Mouse (Mus musculus): ENCODE measurements around the gene Megf11.
A peak's percentile ranks its signal among the peaks of the same experiment; 100 is the strongest.

The Megf11 gene

GRCm38 (mm10) chr9:64385511-64386465 is at the start of gene Megf11:
Gene Megf11, plus strand, starts transcription at chr9:64385626.
- DNase-seq, result no peak

GRCm38 (mm10) chr9:64335825-64336224 is 49.6 kb upstream of the Megf11 start:
- no peak for DNase-seq

GRCm38 (mm10) chr9:64339361-64339760 is 46.1 kb upstream of the Megf11 start:
- peak; percentile 13 for DNase-seq

- peak; percentile 71 for DNase-seq
Observed at GRCm38 (mm10) chr9:64340351-64341253, 44.8 kb upstream of the Megf11 start.

- DNase-seq, result no peak
Observed at GRCm38 (mm10) chr9:64341254-64341566, 44.2 kb upstream of the Megf11 start, which contains the start of gene Dis3l. Gene Dis3l, minus strand, starts transcription at chr9:64341288.

- DNase-seq, result no peak
Observed at GRCm38 (mm10) chr9:64341671-64342070, 43.8 kb upstream of the Megf11 start.

DNA sequence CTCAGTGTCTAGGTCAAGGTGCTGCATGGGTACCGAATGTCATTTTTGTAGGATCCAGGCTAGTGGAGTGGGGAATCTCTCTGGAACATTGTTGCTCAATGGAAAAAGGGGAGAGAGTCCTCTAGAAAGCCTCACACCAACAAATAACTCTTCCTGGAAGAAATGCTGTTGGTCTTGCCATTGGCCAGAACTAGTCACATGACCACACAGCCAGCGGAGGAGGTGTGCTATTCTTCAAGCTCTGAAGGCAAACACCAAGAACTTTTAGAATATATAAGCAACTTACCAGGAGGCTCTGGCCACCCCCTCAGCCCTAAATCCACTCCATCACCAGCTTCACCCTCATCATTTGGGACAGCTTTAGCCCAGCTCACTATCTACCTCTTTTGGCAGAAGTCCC is 41.8 kb upstream of the Megf11 start:
- DNase-seq, result no peak

DNA sequence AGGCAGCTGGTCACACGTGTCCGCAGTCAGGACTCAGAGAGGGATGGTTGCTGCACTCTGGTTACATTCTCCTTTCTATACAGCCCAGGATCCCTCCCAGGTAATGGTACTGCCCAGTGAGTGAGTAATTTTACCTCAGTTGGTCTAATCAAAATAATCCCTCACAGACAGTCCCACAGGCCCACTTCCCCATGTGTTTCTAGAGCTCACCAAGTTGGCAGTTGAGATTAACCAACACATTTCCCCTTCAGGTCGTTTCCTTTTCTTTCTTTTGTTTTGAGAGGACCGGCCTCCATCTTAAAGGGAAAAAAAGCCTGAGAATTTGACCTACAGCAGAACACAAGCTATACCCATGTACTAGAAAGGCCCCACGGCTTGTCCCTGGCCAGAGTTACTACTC is 39.5 kb upstream of the Megf11 start:
- no peak for DNase-seq

DNA sequence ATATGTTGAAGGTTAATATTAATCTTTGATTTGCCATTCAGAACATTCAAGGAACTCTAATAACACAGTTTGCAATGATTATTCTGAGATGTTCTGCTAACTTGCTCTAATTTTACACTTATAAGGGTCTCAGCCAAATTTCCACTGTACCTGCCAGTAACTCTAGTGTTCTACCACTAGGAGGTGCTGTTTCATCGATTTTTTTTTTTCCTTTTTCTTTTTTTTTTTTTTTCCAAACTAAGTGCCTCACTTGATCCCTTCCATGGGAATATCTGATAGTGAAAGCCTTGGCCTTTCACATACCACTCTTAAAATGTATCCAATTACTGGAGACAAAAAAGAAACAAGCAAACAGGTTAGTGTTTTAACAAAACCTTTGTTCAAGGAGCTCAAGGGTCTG is 38.0 kb upstream of the Megf11 start:
- DNase-seq, result no peak

- no peak for DNase-seq
Observed at GRCm38 (mm10) chr9:64349490-64349889, 35.9 kb upstream of the Megf11 start.

DNA sequence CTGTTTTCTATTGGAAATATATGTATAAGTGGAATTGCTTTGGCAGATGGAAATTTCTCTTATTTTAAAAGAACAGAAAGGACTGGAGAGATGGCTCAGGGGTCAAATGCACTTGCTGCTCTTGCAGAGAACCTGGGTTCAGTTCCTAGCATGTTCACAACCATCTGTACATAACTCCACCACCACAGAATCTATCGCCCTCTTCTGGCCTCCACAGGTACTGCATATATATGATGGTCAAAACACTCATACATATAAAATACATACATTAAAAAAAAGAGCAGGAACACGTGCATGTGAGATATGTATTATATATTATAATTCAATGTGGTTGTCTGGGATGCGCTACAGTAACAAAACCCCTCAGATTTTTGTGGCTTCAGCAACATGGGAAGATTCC is 34.2 kb upstream of the Megf11 start:
- DNase-seq, result no peak

DNA sequence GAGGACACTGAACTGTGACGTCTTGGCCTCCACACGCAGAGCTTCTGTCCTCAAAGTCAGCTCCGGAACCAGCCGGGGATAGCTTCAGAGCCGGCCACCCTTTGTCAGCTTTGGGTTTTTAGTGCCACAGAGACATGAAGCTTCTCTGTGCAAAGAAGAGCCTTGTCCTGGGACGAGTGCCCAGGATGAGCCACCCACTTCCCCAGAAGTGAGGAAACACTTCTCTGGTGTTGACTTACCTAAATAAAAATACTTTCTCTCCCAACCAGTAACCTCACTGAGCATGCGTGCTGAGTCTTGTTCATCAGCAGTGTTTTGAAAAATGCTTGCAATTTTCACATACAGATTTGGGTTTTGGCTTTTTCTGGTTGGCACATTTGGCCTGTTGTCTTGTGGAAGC is 29.8 kb upstream of the Megf11 start:
- DNase-seq, result no peak

DNA sequence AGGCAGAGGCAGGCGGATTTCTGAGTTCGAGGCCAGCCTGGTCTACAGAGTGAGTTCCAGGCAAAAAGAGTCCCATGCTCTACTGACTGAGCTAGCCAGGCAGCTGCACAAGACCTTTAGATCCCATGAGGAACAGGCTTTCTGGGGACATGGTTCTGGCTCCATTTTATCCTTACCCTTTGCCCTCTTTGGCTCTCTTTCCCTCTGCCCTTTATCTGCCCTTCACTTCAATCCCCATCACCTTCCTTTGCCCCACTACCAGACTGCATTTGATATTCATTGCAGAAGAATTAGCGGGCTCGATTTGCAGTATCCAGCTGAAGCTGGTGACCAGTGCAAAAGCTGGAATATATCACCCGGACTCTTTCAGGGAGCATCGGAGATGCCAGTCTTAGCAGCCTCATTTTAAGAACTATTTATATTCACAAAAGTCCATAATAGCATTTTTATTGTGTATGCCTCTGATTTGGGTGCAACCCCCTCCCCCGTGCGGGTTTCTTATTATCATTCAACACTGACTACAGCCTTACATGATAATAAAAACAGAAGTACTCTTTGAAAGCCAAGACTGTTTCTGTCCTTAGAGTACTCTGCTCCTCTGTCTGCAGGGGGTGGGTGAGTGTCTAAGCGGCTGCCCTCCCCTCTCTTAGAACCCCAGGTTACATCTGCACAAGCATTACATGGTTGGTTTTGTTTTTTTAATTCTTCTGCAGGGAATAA is 24.0 kb upstream of the Megf11 start:
- DNase-seq, result no peak

DNA sequence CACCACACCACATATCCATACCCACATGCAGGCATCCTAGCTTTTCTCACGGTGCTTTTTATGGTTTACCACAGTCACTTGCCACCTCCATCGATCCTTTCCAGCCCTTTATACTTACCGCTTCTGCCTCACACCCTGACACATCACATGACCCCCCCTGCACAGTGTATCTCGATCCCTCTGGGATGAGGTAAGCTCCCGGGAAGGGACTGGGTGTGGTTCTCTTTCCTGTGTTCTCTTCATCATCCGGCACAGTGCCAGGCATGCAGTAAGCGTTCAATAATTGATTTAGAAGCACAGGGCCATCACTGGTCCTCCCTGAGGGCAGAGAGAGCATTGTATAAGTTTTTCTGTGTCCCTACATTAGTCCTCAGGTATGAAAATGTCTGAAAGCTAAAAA is 15.6 kb upstream of the Megf11 start:
- no peak for DNase-seq

DNA sequence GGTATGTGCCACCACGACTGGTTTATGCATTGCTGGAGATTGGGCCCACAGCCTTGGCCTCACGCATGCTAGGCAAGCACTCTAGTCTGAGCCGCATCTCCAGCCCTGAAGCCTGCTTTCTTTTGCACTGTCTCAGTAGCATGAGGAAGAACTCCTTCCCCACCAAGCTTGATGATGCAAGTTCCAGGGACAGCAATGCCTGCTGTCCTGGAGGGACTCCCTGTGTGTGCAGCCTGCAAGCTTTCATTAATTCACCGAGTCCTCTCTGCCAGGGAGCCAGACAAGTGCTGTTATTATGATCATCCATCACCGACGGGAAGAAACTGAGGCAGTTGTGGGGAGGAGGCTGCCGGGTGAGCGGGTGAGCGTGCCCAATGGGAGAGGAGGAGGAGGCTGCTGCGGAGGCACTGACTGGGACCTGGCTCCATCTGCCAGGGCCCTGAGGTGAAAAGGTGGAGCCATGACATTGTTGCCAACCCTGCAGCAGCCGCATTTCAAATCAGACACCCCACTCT is 14.1 kb upstream of the Megf11 start:
- DNase-seq, result no peak

GRCm38 (mm10) chr9:64376380-64376779 is 9.0 kb upstream of the Megf11 start:
- peak; percentile 46 for DNase-seq

GRCm38 (mm10) chr9:64383021-64383788 is 2.2 kb upstream of the Megf11 start:
- DNase-seq, result no peak

- no peak for DNase-seq
Observed at GRCm38 (mm10) chr9:64386466-64387211, 1.2 kb downstream of the Megf11 start.

DNA sequence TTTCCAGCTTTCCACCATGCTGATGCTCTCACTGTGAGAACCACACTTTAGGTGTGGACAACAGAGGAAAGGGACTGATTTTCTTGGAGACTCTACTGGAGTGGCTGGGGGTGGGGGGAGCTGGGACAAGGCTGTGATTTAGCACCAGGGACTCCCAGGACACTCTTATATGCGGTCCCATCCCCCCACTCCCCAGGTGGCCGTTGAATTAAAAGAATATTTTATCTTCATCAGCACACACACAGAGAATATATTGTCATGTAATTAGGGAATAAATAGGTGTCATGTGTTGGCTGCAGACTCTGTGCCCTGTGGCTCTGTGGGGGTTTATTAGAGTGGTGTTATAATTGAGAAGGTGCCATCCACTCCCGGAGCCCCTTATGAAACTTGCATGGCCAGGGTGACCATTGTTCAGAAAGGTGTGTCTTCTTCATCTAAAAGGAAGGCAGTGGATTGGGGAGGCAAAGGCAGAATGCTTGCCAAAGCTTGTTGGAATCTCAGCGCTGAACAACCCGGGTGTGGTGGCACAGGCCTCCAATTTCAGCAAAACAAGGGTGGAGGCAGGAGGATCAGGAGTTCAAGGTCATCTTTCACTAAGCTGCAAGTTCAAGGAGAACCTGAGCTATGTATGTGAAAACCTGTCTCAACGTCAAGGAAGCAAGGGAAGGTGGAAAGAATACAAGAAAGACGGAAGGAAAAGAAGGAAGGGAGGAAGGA is 4.3 kb downstream of the Megf11 start:
- no peak for DNase-seq

- peak; percentile 82 for DNase-seq
Observed at GRCm38 (mm10) chr9:64393914-64394596, 8.6 kb downstream of the Megf11 start.

All from kidney, adult 9 months (tissue).